Mouse (Mus musculus) liver, embryonic 16.5 days (tissue): ENCODE measurements around the gene Dtx1. TPM values are rescaled to one million over a fixed set of nuclear protein-coding genes. Genes with fewer than 3 reads are reported as not detected.

Experiments
- polyA plus RNA-seq: library from polyadenylated mRNA; unstranded; fragments of >200 nt; fragmentation: Nextera tagmentation; extraction: Ambion mirVana; gene quantifications from 2 replicates; pipeline ENCODE4 v1.2.1, GENCODE M21; 2015

Gene Dtx1
- polyA plus RNA-seq, 1 experiment from 2014 or later = not detected

Other genes starting within 250 kb of the Dtx1 start
- gene Sdsl, start 239.1 kb downstream of the Dtx1 start, polyA plus RNA-seq = 6.5 and 8.2 TPM in 2 replicates
- 3.2 and 4.3 TPM in 2 replicates for gene Sds, start 235.4 kb downstream of the Dtx1 start, polyA plus RNA-seq
- 16.7 and 19.0 TPM in 2 replicates for gene Plbd2, start 208.3 kb downstream of the Dtx1 start, polyA plus RNA-seq
- gene Slc8b1, start 200.8 kb downstream of the Dtx1 start, polyA plus RNA-seq = 9.2 TPM in 2 replicates
- gene Tpcn1, start 123.3 kb downstream of the Dtx1 start, polyA plus RNA-seq = 21.5 and 24.2 TPM in 2 replicates
- 1.2 TPM in 2 replicates for gene Iqcd, start 122.9 kb downstream of the Dtx1 start, polyA plus RNA-seq
- gene Rita1, start 99.3 kb downstream of the Dtx1 start, polyA plus RNA-seq = 3.6 and 3.7 TPM in 2 replicates
- 14.7 and 16.1 TPM in 2 replicates for gene Ddx54, start 99.2 kb downstream of the Dtx1 start, polyA plus RNA-seq
- not detected in 2 replicates for gene Cfap73, start 77.7 kb downstream of the Dtx1 start, polyA plus RNA-seq
- gene Rasal1, start 63.1 kb downstream of the Dtx1 start, polyA plus RNA-seq = 0.11 and 0.15 TPM in 2 replicates
- 0.56 and 0.66 TPM in 2 replicates for gene Oas2, start 37.9 kb upstream of the Dtx1 start, polyA plus RNA-seq
- gene Oas3, start 65.7 kb upstream of the Dtx1 start, polyA plus RNA-seq = 0.30 and 0.68 TPM in 2 replicates
- 0.12 and 0.15 TPM in 2 replicates for gene Oas1e, start 83.6 kb upstream of the Dtx1 start, polyA plus RNA-seq
- 0.12 and 0.20 TPM in 2 replicates for gene Oas1c, start 100.6 kb upstream of the Dtx1 start, polyA plus RNA-seq
- not detected in 2 replicates for gene Oas1f, start 135.4 kb upstream of the Dtx1 start, polyA plus RNA-seq
- gene Oas1h, start 149.5 kb upstream of the Dtx1 start, polyA plus RNA-seq = not detected in 2 replicates
- 0.71 and 0.76 TPM in 2 replicates for gene Oas1g, start 175.7 kb upstream of the Dtx1 start, polyA plus RNA-seq
- gene Oas1a, start 195.6 kb upstream of the Dtx1 start, polyA plus RNA-seq = 2.5 and 2.8 TPM in 2 replicates
- gene Oas1d, start 202.6 kb upstream of the Dtx1 start, polyA plus RNA-seq = not detected in 2 replicates